Mouse (Mus musculus) left cerebral cortex, adult 11 months (tissue): ENCODE measurements around the gene Olfr1537.

Experiments
- DNase-seq: peaks from one replicate; pipeline ENCODE4 v3.0.0; 2022; ENCODE audit warnings: low spot score

The Olfr1537 gene

DNA sequence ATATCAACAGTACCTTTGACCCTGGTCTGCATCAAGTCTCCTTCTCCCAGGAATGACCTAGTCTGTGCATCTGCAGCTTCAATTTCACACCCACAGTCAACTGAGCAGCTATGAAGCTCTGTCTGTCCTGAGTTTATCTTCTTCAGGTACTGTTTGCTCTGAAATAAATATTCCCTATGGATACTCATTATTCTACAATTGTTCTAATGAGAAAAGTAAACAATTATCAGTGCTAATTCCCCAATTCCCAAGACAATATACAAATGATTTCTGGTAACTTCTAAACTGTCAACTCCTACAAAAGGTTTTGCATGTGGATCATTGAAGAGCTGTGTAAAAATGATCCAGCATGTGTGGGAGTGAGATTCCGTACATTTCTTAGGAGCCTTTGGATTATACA, at the start of gene Olfr1537:
Gene Olfr1537 (minus strand): TSS at position 101 of the 400 bp plus-strand sequence.
- no peak for DNase-seq

DNA sequence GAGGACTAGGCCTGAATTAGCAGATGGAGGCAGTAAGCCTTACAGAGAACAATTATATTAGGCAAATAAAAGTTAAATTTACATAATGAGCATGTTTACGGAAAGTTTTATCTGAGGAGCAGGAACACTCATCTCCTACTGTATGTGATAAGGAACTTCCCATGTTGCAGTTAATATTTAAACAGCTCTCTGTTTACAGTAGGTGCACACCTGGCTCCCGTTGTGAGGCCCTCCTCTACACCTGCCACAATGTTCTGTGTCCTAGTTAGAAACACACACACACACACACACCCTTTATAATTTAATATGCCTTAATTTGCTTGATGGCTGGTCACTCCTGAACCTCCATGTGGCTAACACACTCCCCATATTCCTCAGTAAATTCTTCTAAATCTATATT, 37.3 kb upstream of the Olfr1537 start:
- DNase-seq, result no peak

DNA sequence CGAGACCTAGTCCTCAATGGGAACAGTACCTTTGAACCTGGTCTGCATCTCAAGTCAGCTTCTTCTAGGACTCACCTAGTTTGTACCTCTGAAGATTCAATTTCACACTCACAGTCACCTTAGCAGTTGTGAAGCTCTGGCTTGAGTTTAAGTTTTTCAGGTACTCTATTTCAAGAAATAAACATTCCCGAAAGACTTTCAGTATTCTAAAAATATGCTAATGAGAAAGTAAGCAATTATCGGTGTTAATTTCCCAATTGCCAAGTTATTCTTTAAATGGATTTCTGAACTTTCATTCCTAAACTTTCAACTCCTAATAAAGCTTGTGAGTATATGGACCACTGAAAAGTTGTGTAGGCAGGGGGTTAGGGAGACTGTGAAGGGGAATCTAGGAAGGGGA, 26.9 kb upstream of the Olfr1537 start, which contains the start of gene Olfr945:
Gene Olfr945 (minus strand): TSS at position 101 of the 400 bp plus-strand sequence.
- no peak for DNase-seq

DNA sequence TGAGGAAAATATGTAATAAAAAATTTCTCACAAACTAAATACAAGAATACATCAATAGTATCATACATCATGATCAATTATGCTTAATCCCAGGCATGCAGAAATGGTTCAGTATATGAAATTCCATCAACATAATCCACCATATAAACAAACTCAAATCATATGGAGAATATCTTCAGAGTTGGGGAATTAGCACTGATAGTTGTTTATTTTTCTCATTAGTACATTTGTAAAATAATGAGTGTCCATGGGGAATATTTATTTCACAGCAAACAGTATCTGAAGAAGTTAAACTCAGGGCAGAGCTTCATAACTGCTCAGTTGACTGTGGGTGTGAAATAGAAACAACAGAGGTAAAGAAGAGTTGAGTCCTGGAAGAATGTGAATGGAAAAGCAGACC, 48.2 kb downstream of the Olfr1537 start, which contains the start of gene Olfr944:
Gene Olfr944 (plus strand): TSS at position 301 of the 400 bp plus-strand sequence.
- no peak for DNase-seq
